Mouse (Mus musculus): ENCODE results near the gene Snx14. TPM values are rescaled to one million over a fixed set of nuclear protein-coding genes. Genes with fewer than 3 reads are reported as not detected.

Snx14 gene
- polyA plus RNA-seq, 1 experiment from 2014 or later: 35.2 TPM

DNA sequence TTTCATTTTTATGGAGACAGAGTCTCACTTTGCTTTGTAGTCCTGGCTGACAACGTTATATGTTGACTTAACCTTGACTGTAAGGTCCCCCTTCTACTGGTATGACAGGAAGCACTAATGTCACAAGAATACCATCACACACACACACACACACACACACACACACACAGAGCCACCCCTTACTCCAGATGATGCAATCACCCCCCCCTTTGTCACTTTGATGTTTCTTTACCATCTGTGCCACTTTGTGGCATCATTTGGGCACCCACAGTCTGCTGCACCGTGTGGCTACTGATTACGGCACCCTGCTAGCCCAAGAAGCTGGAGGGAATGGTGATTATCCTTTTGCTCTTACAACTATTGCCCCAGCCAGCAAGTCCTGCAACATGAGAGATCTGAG is 81.6 kb downstream of the Snx14 start:
- Histone ChIP-seq H3K9me3 (no peaks in the 10 kb centered on the region), H3K27ac (no peak overlapping the region), H3K4me1 (replicated peaks) (no peaks in the 10 kb centered on the region), H3K4me2 (replicated peaks) (no peak overlapping the region), H3K9ac (no peak overlapping the region), H3K36me3 (no peaks in the 10 kb centered on the region), H3K4me3 (replicated peaks) (no peak overlapping the region), H3K27me3 (replicated peaks) (no peaks in the 10 kb centered on the region)
- ATAC-seq: no peak
- 60% methylated on average over 3 of the region's 3 CpGs for WGBS

DNA sequence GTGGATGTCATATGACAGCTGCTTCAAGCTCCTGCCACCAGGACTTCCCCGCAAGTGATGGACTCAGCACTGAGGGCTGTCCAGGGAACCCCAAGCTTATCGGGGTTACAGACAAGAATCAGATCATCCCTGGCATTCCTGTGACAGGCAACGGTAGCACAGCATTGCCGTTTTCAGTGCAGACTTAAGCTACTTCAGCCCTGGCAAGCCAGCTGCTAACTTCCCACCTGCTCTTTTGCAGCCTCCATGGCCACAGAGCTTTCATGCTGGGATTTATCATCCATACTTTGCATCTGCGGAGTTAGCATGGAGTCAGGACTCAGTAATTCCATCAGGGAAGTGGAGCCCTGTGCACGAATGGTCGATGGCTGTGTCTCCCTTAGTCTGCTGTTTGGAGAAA is 85.3 kb downstream of the Snx14 start:
- 91% methylated on average over 7 of the region's 7 CpGs for WGBS
- Histone ChIP-seq H3K27ac (no peak overlapping the region), H3K4me2 (replicated peaks) (no peak overlapping the region), H3K4me3 (replicated peaks) (no peak overlapping the region), H3K4me1 (replicated peaks) (no peaks in the 10 kb centered on the region), H3K36me3 (no peaks in the 10 kb centered on the region), H3K9me3 (no peaks in the 10 kb centered on the region), H3K9ac (no peak overlapping the region), H3K27me3 (replicated peaks) (no peaks in the 10 kb centered on the region)
- no peak for ATAC-seq

DNA sequence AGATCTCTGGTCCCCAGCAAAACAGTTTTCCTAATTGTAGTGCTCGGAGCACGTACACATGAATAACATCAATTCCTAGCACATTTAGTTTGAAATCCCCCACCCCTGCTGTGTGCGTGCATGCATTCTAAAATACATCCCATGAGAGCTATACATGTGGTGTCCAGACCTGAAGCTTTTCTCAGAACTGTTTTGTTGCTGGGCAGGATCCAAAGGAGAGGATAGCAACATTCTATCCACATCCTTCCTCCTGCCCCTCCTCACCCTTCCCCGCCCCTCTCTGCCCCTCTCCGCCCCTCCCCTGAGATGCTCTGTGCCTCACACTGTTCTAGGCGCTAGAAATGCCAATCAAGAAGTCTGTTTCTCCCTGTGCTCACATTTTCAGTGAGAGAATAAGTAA is 86.0 kb downstream of the Snx14 start:
- Histone ChIP-seq H3K27me3 (replicated peaks) (no peaks in the 10 kb centered on the region), H3K4me1 (replicated peaks) (no peaks in the 10 kb centered on the region), H3K36me3 (no peaks in the 10 kb centered on the region), H3K4me2 (replicated peaks) (no peak overlapping the region), H3K9ac (no peak overlapping the region), H3K27ac (no peak overlapping the region), H3K4me3 (replicated peaks) (no peak overlapping the region), H3K9me3 (no peaks in the 10 kb centered on the region)
- 79% methylated on average over 6 of the region's 6 CpGs for WGBS
- ATAC-seq: no peak

DNA sequence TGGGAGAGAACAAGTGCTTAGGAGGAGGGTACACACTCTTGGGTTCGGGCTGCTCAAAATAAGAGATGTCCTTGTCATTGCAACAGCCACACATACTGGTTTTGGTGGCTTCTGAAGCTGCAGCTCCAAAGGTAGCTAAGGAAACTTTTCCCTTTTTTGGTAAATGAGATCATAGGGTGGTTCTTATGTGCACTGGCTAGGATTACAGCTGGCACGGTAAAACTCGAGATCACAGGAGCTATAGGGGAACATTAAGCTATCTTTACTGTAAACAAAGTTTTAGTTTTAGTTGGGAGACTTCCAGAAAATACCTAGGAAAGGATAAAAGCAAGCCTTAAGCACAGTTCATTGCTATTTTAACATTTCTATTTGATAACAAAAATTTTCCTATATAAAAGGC is 87.6 kb downstream of the Snx14 start:
- Histone ChIP-seq H3K36me3 (no peaks in the 10 kb centered on the region), H3K9me3 (no peaks in the 10 kb centered on the region), H3K27me3 (replicated peaks) (no peaks in the 10 kb centered on the region), H3K4me2 (replicated peaks) (no peak overlapping the region), H3K9ac (no peak overlapping the region), H3K4me3 (replicated peaks) (no peak overlapping the region), H3K27ac (no peak overlapping the region), H3K4me1 (replicated peaks) (no peaks in the 10 kb centered on the region)
- WGBS: 47% methylated on average over 3 of the region's 3 CpGs
- no peak for ATAC-seq

DNA sequence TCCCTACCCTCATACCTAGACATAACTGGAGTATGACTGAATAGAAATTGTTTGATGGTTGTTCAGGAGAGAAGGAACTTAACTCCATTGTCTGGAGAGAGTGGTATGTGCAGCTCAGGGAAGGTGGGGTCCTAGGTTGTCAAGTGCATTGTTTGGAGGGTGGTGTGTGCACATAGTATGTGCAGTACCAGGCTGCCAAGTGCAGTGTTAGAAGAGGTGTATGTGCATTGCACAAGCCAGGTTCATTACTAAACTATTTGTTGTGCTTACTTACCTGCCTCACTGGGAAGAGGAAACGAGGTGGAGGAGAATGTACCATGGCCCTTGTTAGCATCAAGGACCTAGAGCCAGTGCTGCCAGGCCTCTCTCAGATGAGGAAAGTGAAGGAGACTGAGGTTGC is 88.4 kb downstream of the Snx14 start:
- Histone ChIP-seq H3K4me2 (replicated peaks) (no peak overlapping the region), H3K4me3 (replicated peaks) (no peak overlapping the region), H3K27ac (no peak overlapping the region), H3K27me3 (replicated peaks) (no peaks in the 10 kb centered on the region), H3K36me3 (no peaks in the 10 kb centered on the region), H3K4me1 (replicated peaks) (no peaks in the 10 kb centered on the region), H3K9ac (no peak overlapping the region), H3K9me3 (no peaks in the 10 kb centered on the region)
- ATAC-seq: no peak
- 74% methylated on average over 1 of the region's 1 CpGs for WGBS

GRCm38 (mm10) chr9:88348623-88349022 is 90.1 kb downstream of the Snx14 start:
- Histone ChIP-seq H3K36me3 (no peaks in the 10 kb centered on the region), H3K27me3 (replicated peaks) (no peaks in the 10 kb centered on the region), H3K9ac (no peak overlapping the region), H3K4me3 (replicated peaks) (no peak overlapping the region), H3K27ac (no peak overlapping the region), H3K4me2 (replicated peaks) (no peak overlapping the region), H3K9me3 (no peaks in the 10 kb centered on the region), H3K4me1 (replicated peaks) (no peaks in the 10 kb centered on the region)
- no peak for ATAC-seq
- 87% methylated on average over 6 of the region's 6 CpGs for WGBS

- Histone ChIP-seq H3K4me2 (replicated peaks) (no peak overlapping the region), H3K9me3 (no peaks in the 10 kb centered on the region), H3K27me3 (replicated peaks) (no peaks in the 10 kb centered on the region), H3K36me3 (no peaks in the 10 kb centered on the region), H3K9ac (no peak overlapping the region), H3K27ac (no peak overlapping the region), H3K4me3 (replicated peaks) (no peak overlapping the region), H3K4me1 (replicated peaks) (no peaks in the 10 kb centered on the region)
- ATAC-seq: no peak
- WGBS: 60% methylated on average over 5 of the region's 5 CpGs
Observed at GRCm38 (mm10) chr9:88346857-88347256, 91.9 kb downstream of the Snx14 start.

DNA sequence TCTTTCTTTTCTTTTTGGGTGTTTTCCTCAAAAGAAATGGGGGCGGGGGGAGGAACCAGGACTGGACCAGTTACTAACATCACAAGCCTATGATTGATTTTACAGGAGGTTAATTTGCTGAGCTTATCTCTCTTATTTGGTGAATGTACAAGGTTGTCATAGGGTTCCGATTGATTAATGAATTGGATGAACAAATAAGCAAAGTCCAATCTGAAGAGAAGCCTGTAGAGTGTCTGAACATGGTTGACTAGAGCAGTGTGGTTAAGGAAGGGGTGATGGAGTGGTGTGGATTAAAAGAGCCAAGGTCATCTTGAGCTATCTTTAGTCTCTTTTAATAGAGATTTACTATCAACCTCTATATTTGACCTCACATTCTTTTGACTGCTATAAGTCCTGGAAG is 94.3 kb downstream of the Snx14 start:
- Histone ChIP-seq H3K4me2 (replicated peaks) (no peak overlapping the region), H3K27me3 (replicated peaks) (no peaks in the 10 kb centered on the region), H3K27ac (no peak overlapping the region), H3K36me3 (no peaks in the 10 kb centered on the region), H3K9me3 (no peaks in the 10 kb centered on the region), H3K4me3 (replicated peaks) (no peak overlapping the region), H3K4me1 (replicated peaks) (no peaks in the 10 kb centered on the region), H3K9ac (no peak overlapping the region)
- no peak for ATAC-seq
- WGBS: 78% methylated on average over 2 of the region's 2 CpGs

DNA sequence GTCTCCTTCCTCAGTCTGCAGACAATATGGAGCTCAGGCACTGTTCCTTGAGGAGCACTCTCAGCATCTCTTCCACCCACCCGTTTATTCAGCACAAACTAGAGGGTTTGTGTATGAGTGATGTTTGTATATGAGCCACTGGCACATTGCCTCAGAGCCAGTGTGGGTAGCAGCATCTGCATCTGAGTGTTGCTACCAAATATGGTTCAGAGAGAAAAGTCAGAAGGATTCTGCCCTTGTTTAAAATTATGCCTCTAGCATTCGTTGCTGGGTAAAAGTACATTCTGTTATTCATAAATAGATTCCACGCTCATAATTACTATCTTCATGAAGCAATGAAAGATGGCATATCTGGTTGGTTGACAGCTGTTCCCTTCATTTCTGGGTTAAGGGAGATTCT is 96.1 kb downstream of the Snx14 start:
- WGBS: 68% methylated on average over 3 of the region's 3 CpGs
- Histone ChIP-seq H3K4me1 (replicated peaks) (no peaks in the 10 kb centered on the region), H3K4me2 (replicated peaks) (no peak overlapping the region), H3K27ac (no peak overlapping the region), H3K36me3 (no peaks in the 10 kb centered on the region), H3K9me3 (no peaks in the 10 kb centered on the region), H3K27me3 (replicated peaks) (no peaks in the 10 kb centered on the region), H3K4me3 (replicated peaks) (no peak overlapping the region), H3K9ac (no peak overlapping the region)
- no peak for ATAC-seq

GRCm38 (mm10) chr9:88342241-88342640 is 96.5 kb downstream of the Snx14 start:
- WGBS: 74% methylated on average over 7 of the region's 7 CpGs
- Histone ChIP-seq H3K36me3 (no peaks in the 10 kb centered on the region), H3K27me3 (replicated peaks) (no peaks in the 10 kb centered on the region)

DNA sequence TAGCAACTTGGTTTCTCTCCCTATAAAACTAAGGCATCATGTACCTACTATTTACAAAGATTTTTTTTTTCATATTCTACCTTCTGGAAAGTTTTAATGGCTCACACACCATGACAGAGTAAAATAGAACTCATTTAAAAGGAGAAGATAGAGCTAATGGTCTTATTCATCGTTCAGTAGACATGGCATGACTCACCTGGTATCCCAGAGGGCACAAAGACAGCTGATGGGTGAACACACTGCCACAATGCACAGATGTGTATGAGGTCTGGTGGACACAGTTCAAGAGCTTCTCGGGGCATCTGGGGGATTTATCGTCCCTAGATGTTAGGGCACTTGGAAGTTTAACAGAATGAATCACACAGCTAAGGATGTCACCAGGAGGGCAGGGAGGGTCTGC is 97.9 kb downstream of the Snx14 start:
- no peaks in the 10 kb centered on the region for H3K9me3 ChIP-seq
- no peaks in the 10 kb centered on the region for H3K27me3 ChIP-seq (replicated peaks)
- no peak overlapping the region for H3K27ac ChIP-seq
- WGBS: 85% methylated on average over 3 of the region's 3 CpGs
- ATAC-seq: no peak
- no peaks in the 10 kb centered on the region for H3K36me3 ChIP-seq
- no peak overlapping the region for H3K4me2 ChIP-seq (replicated peaks)
- H3K4me3 ChIP-seq (replicated peaks): no peak overlapping the region
- no peaks in the 10 kb centered on the region for H3K4me1 ChIP-seq (replicated peaks)
- H3K9ac ChIP-seq: no peak overlapping the region

More at GRCm38 (mm10) chr9:88342241-88342640, 96.5 kb downstream of the Snx14 start:
- H3K27ac ChIP-seq: no peak overlapping the region
- H3K4me2 ChIP-seq (replicated peaks): no peak overlapping the region
- H3K9me3 ChIP-seq: no peaks in the 10 kb centered on the region
- no peaks in the 10 kb centered on the region for H3K4me1 ChIP-seq (replicated peaks)
- ATAC-seq: no peak
- no peak overlapping the region for H3K4me3 ChIP-seq (replicated peaks)
- no peak overlapping the region for H3K9ac ChIP-seq

DNA sequence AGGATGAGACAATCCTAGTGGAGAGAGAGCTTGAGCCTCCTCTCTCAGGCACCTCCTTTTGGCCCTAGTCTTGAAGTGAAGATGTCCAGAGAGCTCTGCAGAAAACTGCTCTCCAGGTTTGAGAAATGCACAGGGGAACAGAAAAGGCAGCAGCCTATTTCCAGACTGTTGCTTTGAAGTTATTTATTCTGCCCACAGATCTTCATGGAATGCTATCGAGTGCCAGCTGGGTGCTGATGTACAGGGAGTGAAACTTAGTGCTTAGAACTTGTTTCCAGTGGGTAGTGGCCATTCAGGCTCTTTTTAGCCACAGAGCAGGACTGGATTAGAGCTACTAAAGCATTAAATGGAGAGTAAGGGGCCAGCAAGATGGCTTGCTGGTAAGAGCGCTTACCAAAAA is 102.9 kb downstream of the Snx14 start:
- H3K27me3 ChIP-seq (replicated peaks): no peaks in the 10 kb centered on the region
- H3K4me1 ChIP-seq (replicated peaks): no peaks in the 10 kb centered on the region
- no peak for ATAC-seq
- H3K9ac ChIP-seq: no peak overlapping the region
- H3K4me2 ChIP-seq (replicated peaks): no peak overlapping the region
- H3K27ac ChIP-seq: no peak overlapping the region
- no peaks in the 10 kb centered on the region for H3K9me3 ChIP-seq
- H3K4me3 ChIP-seq (replicated peaks): no peak overlapping the region
- no peaks in the 10 kb centered on the region for H3K36me3 ChIP-seq
- 79% methylated on average over 2 of the region's 2 CpGs for WGBS

GRCm38 (mm10) chr9:88332447-88332846 is 106.3 kb downstream of the Snx14 start:
- Histone ChIP-seq H3K27me3 (replicated peaks) (no peaks in the 10 kb centered on the region; the same call in 1 of the 2 replicates), H3K27ac (no peak overlapping the region), H3K9ac (no peak overlapping the region), H3K4me3 (replicated peaks) (no peak overlapping the region), H3K36me3 (no peaks in the 10 kb centered on the region), H3K4me2 (replicated peaks) (no peak overlapping the region), H3K4me1 (replicated peaks) (peaks cover 4% of the 10 kb centered on the region; the same call in 1 of the 2 replicates), H3K9me3 (no peaks in the 10 kb centered on the region)
- WGBS: 55% methylated on average over 3 of the region's 3 CpGs
- ATAC-seq: no peak

DNA sequence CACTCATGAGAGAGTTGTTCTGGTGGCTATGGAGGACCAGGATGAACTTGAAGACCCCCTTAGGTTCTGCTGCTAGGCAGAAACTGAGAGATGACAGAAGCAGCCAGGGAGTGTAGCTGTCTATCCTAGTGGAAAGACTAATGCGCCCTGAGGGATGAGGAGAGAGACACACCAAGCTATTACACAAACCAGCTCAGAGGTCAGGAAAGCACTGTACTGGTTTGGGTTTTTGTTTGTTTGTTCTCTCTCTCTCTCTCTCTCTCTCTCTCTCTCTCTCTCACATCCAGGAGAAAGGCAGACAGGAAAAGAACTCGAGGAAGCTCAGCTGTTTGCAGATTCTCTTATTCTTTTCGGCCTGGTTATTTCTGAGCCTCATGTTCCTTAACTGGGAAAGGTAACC is 108.4 kb downstream of the Snx14 start:
- Histone ChIP-seq H3K36me3 (no peaks in the 10 kb centered on the region), H3K4me1 (replicated peaks) (peaks cover 6% of the 10 kb centered on the region; the same call in 1 of the 2 replicates), H3K9me3 (no peaks in the 10 kb centered on the region), H3K4me2 (replicated peaks) (no peak overlapping the region), H3K9ac (no peak overlapping the region), H3K27me3 (replicated peaks) (no peaks in the 10 kb centered on the region; the same call in 1 of the 2 replicates), H3K4me3 (replicated peaks) (no peak overlapping the region), H3K27ac (no peak overlapping the region)
- WGBS: 70% methylated on average over 3 of the region's 3 CpGs
- no peak for ATAC-seq

Data from intestine, embryonic 15.5 days (tissue).